Mouse (Mus musculus): ENCODE data around the gene Pcbp2.

The Pcbp2 gene

GRCm38 (mm10) chr15:102506864-102507263 is 36.5 kb downstream of the Pcbp2 start:
- DNase-seq (ENCODE audit: low read depth) = no peak

- DNase-seq (ENCODE audit: low read depth) = peak; percentile 49
Measured at GRCm38 (mm10) chr15:102507561-102507960, 37.2 kb downstream of the Pcbp2 start.

- no peak for DNase-seq (ENCODE audit: low read depth)
Measured at GRCm38 (mm10) chr15:102508336-102508735, 38.0 kb downstream of the Pcbp2 start.

GRCm38 (mm10) chr15:102510110-102510509 is 39.8 kb downstream of the Pcbp2 start:
- no peak for DNase-seq (ENCODE audit: low read depth)

- DNase-seq (ENCODE audit: low read depth) = no peak
Measured at GRCm38 (mm10) chr15:102510590-102511284, 40.4 kb downstream of the Pcbp2 start.

GRCm38 (mm10) chr15:102511285-102511833 is 41.0 kb downstream of the Pcbp2 start:
- DNase-seq (ENCODE audit: low read depth) = no peak

GRCm38 (mm10) chr15:102512010-102512409 is 41.7 kb downstream of the Pcbp2 start:
- no peak for DNase-seq (ENCODE audit: low read depth)

- DNase-seq (ENCODE audit: low read depth) = no peak
Measured at GRCm38 (mm10) chr15:102512471-102512870, 42.1 kb downstream of the Pcbp2 start.

- no peak for DNase-seq (ENCODE audit: low read depth)
Measured at GRCm38 (mm10) chr15:102513004-102513403, 42.7 kb downstream of the Pcbp2 start.

- DNase-seq (ENCODE audit: low read depth) = no peak
Measured at GRCm38 (mm10) chr15:102515261-102515660, 44.9 kb downstream of the Pcbp2 start.

GRCm38 (mm10) chr15:102515791-102516190 is 45.5 kb downstream of the Pcbp2 start:
- DNase-seq (ENCODE audit: low read depth) = no peak

GRCm38 (mm10) chr15:102516293-102516692 is 46.0 kb downstream of the Pcbp2 start:
- no peak for DNase-seq (ENCODE audit: low read depth)

- peak; percentile 65 for DNase-seq (ENCODE audit: low read depth)
Measured at GRCm38 (mm10) chr15:102516728-102517404, 46.5 kb downstream of the Pcbp2 start, which contains the start of gene Map3k12. Gene Map3k12 (minus strand): TSS chr15:102517064.

GRCm38 (mm10) chr15:102517631-102517975 is 47.3 kb downstream of the Pcbp2 start:
- no peak for DNase-seq (ENCODE audit: low read depth)

- peak; percentile 100 for DNase-seq (ENCODE audit: low read depth)
Measured at GRCm38 (mm10) chr15:102517976-102518858, 47.9 kb downstream of the Pcbp2 start, which contains the start of gene Tarbp2. Gene Tarbp2 (plus strand): TSS chr15:102518192.

GRCm38 (mm10) chr15:102518859-102519201 is 48.5 kb downstream of the Pcbp2 start:
- no peak for DNase-seq (ENCODE audit: low read depth)

- no peak for DNase-seq (ENCODE audit: low read depth)
Measured at GRCm38 (mm10) chr15:102519211-102520141, 49.1 kb downstream of the Pcbp2 start.

GRCm38 (mm10) chr15:102520416-102520815 is 50.1 kb downstream of the Pcbp2 start:
- DNase-seq (ENCODE audit: low read depth) = peak; percentile 81

GRCm38 (mm10) chr15:102521480-102521879 is 51.1 kb downstream of the Pcbp2 start:
- no peak for DNase-seq (ENCODE audit: low read depth)

GRCm38 (mm10) chr15:102524892-102525485 is 54.6 kb downstream of the Pcbp2 start, which contains the start of gene Npff:
Gene Npff (minus strand): TSS chr15:102524942.
- peak; percentile 84 for DNase-seq (ENCODE audit: low read depth)
